Mouse (Mus musculus): ENCODE measurements around the gene Pigv.

GRCm38 (mm10) chr4:133645680-133646079, 26.8 kb downstream of the Pigv start:
- no peak for TF ChIP-seq CTCF (IDR thresholded peaks at IDR 0.05; ENCODE audit: control insufficient read depth, insufficient read depth, insufficient read length)
- no peak for TF ChIP-seq MAX (IDR thresholded peaks at IDR 0.05)
- no peak for TF ChIP-seq USF1 (IDR thresholded peaks at IDR 0.05; ENCODE audit: low read depth)
- no peak for TF ChIP-seq MYOG (IDR thresholded peaks at IDR 0.05; ENCODE audit: control insufficient read depth, extremely low read depth, insufficient read length)

Data from C2C12 (cell line).